Mouse (Mus musculus) frontal cortex, postnatal 36 days (tissue): Measurements from ENCODE around the gene Nptx1.

Source experiments
- DNase-seq, 2 experiments: peaks; one replicate each; pipeline ENCODE4 v3.0.0; 2022; ENCODE audit warnings: low spot score in 2 of 2

The Nptx1 gene

GRCm38 (mm10) chr11:119547183-119547921 is at the start of gene Nptx1:
TSS of gene Nptx1 (minus strand) at chr11:119547753.
- DNase-seq = peak; percentile 76 to 81

- no peak for DNase-seq
Observed at GRCm38 (mm10) chr11:119593966-119594365, 46.4 kb upstream of the Nptx1 start.

- no peak for DNase-seq
Observed at GRCm38 (mm10) chr11:119589242-119589641, 41.7 kb upstream of the Nptx1 start.

GRCm38 (mm10) chr11:119587112-119587511 is 39.6 kb upstream of the Nptx1 start:
- no peak for DNase-seq

GRCm38 (mm10) chr11:119586511-119586910 is 39.0 kb upstream of the Nptx1 start:
- no peak for DNase-seq

GRCm38 (mm10) chr11:119577721-119578120 is 30.2 kb upstream of the Nptx1 start:
- DNase-seq = no peak

GRCm38 (mm10) chr11:119576855-119577254 is 29.3 kb upstream of the Nptx1 start:
- no peak for DNase-seq

GRCm38 (mm10) chr11:119572316-119573010 is 24.9 kb upstream of the Nptx1 start:
- DNase-seq = no peak

- DNase-seq = no peak
Observed at GRCm38 (mm10) chr11:119566188-119566587, 18.6 kb upstream of the Nptx1 start.

- DNase-seq = peak in 1 of 2 experiments; percentile 52
Observed at GRCm38 (mm10) chr11:119565684-119566083, 18.1 kb upstream of the Nptx1 start.

- DNase-seq = no peak
Observed at GRCm38 (mm10) chr11:119565021-119565420, 17.5 kb upstream of the Nptx1 start.

- no peak for DNase-seq
Observed at GRCm38 (mm10) chr11:119564383-119564782, 16.8 kb upstream of the Nptx1 start.

GRCm38 (mm10) chr11:119563166-119563565 is 15.6 kb upstream of the Nptx1 start:
- no peak for DNase-seq

GRCm38 (mm10) chr11:119562286-119562685 is 14.7 kb upstream of the Nptx1 start:
- DNase-seq = no peak

- DNase-seq = no peak
Observed at GRCm38 (mm10) chr11:119558870-119559610, 11.5 kb upstream of the Nptx1 start.

- no peak for DNase-seq
Observed at GRCm38 (mm10) chr11:119557940-119558869, 10.7 kb upstream of the Nptx1 start.

- DNase-seq = no peak
Observed at GRCm38 (mm10) chr11:119555170-119555569, 7.6 kb upstream of the Nptx1 start.

- DNase-seq = no peak
Observed at GRCm38 (mm10) chr11:119554706-119555105, 7.2 kb upstream of the Nptx1 start.

- DNase-seq = no peak
Observed at GRCm38 (mm10) chr11:119552902-119553802, 5.6 kb upstream of the Nptx1 start.

- no peak for DNase-seq
Observed at GRCm38 (mm10) chr11:119552301-119552700, 4.7 kb upstream of the Nptx1 start.
